Mouse (Mus musculus): Measurements from ENCODE around the gene Hgfac. TPM values are rescaled to one million over a fixed set of nuclear protein-coding genes. Genes with fewer than 3 reads are reported as not detected.

Hgfac gene
- total RNA-seq, 2 experiments from 2014 or later, result 0.46 TPM; not detected in 1

DNA sequence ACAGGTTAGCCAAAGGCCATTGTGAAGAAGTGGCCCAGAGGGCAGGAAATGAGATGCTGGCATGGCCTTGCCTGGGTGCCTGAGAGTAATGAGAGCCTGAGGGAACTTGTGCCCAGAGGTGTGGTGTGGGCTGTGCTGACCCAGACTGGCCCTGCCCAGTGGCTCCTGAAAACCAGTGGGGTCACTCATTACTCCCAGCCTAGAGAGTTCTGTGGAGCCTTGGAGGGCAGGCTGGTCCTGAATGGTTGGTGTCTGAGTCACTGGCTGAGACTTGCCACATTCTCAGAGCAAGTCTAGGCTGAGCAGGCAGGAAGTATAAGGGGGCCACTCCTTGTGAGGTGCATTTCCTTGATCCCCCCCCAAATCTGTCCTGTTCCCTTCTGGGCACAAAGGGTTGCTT lies 3.9 kb upstream of the Hgfac start:
- DNase-seq, result no peak

DNA sequence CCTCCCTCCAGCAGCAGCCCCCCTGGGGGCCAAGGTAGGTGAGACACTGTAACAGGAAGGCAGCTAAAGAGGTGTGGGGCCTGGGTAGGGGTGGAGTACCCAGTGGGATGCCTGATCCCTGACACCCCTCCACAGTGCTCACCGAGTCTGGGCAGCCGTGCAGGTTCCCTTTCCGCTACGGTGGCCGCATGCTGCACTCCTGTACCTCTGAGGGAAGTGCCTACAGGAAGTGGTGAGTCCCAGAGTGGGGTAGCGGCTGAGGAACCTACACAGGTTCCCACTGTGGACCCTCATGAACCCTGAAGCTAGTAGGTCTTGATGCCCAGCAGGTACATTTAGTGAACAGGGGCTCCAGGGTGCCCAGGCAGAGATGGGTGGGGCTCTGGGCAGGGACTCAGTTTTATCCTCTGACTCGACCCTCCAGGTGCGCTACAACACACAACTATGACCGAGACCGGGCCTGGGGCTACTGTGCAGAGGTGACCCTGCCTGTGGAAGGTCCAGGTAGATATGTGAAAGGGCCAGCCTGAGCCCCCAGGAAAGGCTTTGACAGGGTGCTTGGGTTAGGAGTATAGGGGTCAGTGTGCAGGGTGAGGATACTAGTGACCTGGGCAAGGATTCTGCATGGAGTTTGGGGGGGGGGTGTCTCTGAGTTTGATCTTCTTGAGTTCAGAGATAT lies 1.3 kb downstream of the Hgfac start:
- DNase-seq, result no peak

DNA sequence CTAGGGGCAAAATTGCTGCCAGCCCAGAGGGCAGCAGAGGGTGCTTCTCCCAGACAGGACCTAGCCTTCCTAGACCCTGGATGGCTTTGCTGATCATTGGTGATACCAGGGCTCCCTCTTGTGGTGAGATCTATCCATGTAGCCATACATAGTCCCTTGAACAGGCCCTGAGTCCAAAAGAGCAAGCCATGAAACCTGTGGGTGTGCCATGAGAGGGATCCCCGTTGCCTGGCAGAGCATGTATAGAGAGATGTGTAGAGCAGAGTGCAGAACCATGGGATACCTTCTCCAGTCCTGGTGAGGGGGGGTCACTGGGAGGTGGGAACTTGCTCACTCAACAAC lies 1.8 kb downstream of the Hgfac start:
- DNase-seq, result peak; percentile 40

DNA sequence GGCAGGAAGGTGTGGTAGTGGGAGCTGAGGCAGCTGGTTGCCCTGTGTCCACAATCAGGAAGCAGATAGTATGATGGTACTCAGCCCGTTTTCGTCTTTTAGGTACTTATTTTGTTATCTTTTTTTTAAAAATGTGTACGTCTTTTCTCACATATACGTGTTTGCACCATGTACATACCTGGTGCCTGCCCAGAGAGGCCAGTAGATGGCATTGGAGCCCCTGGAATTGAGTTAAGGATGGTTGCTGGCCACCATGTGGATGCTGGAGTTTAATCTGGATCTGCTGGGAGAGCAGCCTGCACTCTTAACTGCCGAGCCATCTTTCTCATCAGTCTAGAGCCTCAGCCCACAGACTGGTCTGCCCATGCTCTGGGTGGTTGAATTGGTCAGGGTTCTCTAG lies 9.2 kb downstream of the Hgfac start:
- DNase-seq, result no peak

DNA sequence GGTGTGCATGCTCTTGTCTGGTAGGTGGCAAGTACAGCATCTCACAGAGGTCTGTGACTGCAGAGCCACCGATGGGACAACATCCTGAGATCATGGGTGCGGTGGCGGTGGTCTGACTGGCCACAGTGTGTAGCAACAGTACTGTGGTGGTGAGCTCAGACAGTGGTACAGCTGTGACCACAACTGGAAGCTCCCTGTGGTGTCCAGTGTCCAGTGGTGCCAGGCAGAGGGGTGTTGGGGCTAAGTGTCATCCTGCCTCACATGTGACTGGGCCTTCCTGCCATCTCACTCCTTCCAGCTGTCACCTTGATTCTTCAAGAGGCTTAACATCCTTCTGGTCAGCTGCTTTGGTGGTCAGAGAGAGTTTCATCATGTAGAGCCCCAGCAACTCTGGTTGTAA lies 13.3 kb downstream of the Hgfac start:
- DNase-seq, result no peak

DNA sequence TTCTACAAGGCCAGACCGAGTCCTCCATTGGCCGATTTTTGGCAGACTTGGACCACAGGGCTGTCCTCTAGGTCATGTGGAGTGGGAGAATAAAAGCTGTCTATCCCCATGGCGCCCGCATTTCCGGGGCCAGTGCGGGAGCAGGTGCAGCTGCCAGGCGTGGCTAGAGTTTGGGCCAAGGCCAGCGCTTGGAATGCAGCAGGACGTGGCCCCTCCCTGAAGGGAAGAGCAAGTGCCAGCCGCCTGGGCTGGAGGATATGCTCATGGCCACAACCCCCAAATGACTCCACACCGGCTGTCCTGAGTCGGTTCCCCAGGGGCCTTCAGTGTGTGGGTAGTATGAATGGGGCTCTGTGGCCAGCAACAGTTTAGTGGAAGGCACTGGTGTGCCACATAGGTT lies 13.8 kb downstream of the Hgfac start:
- DNase-seq, result peak; percentile 65

DNA sequence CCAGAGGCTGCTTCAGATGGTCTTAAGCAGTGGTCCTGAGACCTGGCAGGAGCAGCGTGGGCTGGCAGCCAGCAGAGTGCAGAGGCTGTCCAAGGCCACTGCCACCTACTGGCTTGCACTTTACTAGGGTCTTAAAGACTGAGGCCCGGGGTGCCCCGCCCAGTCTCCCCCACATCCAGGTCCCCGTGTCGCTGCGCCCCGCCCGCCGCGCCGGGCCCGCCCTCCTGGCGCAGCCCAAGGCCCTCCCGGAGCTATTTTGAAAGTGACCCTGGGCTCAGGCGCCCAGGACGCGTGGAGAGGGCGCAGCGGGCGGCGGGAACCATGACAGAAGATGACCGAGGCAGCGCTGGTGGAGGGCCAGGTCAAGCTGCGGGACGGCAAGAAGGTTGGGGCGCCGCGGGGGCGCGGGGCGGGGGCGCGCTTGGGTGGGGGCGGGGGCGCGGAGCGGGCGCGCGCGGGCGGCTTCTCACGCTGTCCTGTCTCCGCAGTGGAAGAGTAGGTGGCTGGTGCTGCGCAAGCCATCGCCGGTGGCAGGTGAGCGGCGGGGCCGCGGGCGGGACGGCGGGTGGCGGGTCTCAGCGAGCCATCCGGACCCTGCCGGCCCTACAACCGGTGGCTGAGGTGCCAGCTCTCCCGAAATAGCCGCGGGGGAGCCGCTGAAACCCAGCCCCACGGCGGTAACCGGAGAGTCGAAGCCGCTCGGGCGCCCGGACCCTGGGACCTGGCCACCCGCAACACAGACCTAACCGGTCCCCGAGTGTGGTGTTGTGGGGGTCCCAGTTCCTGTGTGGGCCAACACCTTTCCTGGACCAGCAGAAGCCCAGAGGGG lies 15.5 kb downstream of the Hgfac start, which contains the start of gene Dok7:
TSS of gene Dok7 (plus strand) at position 163 of the 829 bp plus-strand sequence.
- peak; percentile 86 for DNase-seq

DNA sequence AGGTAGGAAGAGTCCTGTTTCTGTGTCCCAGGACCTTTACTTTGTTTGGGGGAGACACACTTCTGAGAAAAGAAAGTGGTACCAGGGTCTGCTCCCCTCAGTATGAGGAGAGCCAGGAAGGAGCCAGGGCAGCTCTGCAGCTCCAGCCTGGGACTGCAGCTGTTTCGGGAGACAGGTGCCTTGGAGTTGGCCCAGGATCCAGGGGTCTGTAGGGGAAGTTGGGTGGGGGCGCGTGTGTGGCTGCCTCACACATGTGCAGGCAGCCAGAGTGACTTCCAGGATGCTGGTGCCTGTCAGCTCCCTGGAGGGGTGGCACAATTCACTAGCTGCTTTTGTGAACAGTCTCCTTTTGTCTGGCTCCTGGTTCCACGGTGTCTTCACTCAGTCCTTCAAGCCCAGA lies 16.3 kb downstream of the Hgfac start:
- DNase-seq, result no peak

DNA sequence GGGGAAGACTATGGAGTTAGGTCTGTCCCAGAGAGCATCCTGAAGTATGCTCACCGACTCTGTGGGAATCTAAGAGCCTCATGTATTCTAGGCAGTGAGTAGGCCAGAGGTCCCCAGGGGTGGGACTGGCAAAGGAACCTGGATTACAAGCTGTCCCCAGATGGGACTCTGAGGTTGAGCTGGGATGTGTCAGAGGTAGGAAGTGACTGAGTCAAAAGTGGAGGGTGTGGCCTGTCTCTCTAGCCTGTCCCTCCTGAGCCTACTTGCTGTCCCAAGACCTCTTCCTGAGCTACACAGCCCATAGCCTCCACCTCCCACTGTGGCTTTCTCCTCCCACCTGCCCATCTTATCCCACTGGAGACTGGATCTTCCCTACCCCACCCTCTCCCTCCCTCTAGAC lies 16.9 kb downstream of the Hgfac start:
- no peak for DNase-seq

DNA sequence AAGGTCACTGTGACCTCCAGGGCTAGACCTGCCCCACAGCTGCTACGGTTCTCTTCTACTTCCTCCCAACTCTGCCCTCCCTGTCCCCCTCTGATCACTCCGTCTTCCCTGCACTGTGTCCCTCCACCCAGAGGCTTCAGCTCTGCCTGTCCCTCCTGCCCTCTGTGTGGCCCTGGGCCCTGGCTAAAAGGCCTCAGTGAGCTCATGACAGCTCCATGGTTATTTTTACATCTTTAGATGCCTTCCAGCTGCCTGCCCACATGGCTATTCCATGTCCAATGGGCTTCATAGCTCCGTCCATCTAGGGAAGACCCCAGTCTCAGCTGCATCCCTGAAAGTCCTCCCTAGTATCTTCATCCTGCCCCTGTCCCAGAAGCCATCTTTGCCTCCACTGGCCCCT lies 18.8 kb downstream of the Hgfac start:
- DNase-seq, result peak; percentile 42

DNA sequence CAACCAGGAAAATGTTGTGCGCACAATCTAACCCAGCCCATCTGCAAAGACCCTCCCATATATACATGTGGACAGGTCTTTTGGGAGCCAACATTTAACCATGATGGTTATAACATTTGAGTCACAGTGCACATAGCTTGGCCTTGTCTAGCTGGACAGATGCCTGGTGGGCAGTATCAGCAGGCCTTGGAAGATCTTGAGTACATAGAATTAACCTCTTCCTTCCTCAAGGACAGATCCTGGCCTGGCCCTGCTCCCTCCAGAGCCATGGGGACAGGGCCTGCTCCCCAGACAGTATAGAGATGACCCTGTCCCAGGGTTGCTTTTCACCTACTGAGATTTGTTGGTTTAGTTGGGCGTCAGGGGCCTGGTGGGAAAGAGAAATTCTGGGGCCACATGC lies 28.5 kb downstream of the Hgfac start:
- no peak for DNase-seq

DNA sequence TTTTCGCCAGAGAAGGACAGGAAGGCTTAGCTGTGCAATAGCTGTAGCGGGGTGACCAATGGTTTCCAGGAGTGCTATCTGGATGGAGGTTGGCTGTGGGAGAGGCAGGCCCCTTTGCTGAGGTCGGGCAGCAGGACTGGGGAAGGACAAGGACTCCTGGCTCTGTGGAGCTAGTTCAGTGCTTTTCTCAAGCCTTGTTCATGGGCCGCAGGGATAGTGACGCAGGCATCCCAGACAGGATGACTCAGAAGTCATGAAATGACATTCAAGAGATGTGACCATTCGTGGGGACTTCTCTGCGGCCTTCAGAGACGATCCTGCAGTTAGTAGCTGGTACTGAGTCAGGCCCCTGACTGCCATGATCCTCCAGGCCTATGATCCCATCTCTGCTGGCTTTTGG lies 29.0 kb downstream of the Hgfac start:
- no peak for DNase-seq

DNA sequence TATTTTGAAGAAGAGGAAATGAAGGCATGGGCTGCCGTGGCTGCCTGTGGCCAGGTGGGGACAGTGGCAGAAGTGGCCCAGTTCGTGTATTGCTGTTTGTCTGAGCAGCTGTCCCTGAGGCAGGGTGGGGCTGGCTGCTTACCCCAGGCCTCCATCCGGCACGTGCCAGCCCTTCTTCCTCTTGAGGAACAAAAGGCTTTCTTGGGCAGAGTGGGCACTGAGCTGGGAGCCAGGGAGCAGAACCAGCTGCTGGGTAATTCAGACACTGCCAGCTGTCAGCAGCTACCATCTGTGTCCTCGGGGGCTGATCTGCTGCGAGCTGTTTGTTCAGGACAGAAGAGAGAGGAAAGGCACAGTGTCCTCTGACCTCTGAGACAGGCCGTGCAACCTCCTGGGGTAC lies 29.6 kb downstream of the Hgfac start:
- DNase-seq, result no peak

DNA sequence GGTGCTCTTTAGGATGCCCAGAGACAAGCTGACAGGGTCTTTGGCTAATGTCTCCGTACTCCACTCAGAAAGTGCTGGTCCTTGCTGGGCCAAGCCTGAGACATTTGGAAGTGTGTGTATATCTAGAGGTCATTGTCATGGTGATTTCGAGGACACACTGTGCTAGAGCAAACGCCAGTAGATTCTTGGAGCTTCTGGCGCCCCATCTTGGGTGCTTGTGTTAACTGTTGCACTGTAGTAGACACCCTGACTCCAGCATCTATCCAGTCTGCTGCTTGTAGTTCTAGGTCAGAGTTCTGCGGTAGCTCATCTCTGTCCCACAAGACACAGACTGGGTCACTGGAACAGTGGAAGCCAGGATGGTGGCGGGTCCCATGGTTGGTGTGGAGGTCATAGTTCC lies 30.5 kb downstream of the Hgfac start:
- DNase-seq, result no peak

DNA sequence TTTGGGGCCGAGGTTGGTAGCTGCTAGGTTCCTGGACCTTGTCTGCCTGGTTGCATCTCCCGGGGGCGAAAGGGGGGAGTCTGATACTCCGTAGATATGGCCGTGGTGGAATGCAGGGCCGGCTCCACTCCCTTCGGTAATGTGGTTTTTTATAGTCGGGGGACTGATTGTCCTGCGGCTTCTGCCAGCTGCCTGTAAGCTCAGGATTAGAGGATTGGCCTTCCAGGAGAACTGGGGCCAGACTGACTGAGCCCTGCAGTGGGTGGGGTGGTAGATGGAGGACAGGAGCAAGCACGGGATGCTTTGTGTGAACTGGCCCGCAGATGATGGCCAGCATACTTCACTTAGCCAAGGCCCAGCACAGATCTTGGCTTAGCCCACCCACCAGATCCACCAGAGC lies 31.9 kb downstream of the Hgfac start:
- peak; percentile 69 for DNase-seq

DNA sequence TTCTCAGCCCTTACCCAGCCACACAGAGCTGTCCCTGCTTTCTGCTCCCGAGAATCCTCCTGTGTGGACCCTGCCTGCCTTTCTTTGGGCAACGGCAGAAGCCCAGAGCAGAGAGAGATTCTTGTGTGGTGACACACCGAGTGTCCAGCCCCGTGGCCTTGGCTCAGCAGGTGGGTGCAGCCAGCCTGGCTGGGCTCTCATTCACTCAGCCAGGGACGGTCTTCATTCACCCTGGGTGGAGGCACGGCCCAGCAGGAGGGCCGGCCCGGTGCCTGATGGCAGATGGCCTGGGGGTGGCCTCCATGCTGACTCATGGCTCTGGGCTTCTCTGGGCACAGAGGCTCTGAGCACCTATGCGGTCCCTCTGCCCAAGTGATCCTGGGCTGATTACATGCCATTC lies 32.7 kb downstream of the Hgfac start:
- DNase-seq, result peak; percentile 87

DNA sequence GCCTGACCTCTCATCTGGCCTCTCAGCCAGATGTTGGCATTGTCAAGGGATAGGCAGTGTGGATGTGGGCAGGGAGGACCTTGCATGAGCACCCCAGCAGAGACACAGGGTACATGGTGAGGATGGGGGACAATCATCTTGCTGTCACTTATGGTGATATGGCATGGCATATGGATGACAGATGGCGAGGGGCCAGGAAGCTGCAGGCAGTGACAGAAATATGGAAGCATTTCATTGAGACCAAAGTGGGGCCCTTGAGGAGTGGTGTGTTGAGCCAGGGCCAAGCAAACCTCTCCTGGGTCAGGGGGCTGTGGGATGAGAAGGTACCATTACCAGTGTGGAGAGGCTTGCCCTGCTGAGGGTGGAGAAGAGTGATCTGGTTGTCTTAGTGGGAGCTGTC lies 35.1 kb downstream of the Hgfac start:
- no peak for DNase-seq

DNA sequence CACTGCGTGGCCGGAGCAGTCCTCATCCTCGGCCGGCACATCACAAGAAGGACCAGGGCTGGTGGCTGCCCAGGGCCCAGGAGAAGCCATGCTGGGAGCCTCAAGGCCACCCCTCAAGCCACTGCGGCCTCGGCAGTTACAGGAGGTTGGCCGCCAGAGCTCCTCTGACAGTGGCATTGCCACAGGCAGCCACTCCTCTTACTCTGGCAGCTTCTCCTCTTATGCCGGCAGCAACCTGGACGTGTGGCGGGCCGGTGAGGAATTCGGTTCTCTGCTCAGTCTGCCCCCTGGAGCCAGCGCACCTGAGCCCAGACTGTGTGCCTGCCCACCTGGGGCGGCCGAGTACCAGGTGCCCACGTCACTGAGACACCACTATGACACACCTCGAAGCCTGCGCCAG lies 37.8 kb downstream of the Hgfac start:
- DNase-seq, result no peak

DNA sequence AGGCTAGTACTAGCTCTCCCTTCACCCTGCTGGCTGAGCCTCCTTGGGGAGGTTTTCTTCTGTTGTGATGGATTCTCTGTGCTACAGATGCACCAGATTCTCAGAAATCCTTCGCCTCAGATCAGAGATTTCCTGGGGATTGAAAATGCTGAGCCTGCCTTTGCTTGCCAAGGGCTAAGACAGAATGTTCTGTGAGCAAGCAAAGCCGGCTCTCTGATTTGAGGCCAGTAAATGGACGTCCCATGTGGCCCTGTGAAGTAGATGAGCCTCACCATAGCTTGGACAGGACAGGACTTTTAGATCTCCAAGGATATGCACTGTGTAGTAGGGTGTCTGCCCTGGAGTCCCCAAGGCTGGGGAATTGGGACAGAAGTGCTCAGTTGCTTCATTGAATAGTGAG lies 43.6 kb downstream of the Hgfac start:
- DNase-seq, result peak; percentile 38

DNA sequence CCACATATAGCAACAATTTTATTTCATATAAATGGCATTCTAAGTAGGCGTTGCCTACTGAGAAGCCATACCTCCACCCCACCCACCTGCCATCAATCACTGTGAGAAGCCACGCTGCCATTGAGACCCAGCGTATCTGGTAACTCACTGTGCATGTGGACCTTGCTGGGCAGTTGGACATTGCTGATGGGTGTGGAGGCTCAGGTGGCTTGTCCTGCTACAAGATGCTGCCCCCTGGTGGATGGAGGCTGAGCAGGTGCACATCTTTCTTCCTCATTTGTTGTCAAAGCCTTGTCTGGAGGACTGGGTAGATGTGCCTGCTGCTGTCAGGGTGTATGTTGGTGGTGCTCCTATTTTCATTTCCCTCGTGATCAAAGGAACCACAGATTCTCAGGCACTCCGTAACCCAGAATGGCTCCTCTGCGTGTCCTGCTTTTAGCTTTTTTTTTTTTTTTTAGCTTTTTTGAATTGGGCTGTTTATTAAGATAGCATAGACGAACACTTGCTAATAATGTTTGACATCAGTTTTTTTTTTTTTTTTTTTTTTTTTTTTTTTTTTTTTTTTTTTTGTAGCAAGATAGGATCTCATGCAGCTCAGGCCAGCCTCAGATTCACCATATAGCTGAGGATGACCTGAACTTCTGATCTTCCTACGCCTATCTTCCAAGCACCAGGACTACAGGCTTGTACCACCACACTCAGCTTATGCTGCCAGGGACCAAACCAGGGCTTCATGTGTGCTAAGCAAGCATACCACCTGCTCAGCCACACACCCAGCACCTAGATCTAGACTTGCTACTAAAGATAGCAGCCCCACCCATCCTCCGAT lies 47.7 kb downstream of the Hgfac start:
- peak; percentile 57 for DNase-seq

DNA sequence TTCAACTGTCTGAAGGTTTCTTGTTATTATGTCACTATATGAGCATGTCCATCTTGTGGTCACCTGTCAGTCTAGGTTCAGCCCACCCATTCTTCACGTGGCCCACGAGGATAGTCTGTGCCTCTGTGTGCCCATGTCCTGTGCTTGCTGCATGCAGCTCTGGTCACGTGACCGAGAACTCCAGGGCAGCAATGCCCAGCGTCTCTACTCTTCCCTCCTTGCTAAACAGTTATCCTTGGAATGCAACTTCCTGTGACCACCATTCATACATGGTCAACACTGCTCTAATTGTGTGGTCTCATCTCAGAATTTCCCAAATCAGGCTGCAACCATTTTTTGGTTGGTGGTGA lies 48.3 kb downstream of the Hgfac start:
- no peak for DNase-seq

DNA sequence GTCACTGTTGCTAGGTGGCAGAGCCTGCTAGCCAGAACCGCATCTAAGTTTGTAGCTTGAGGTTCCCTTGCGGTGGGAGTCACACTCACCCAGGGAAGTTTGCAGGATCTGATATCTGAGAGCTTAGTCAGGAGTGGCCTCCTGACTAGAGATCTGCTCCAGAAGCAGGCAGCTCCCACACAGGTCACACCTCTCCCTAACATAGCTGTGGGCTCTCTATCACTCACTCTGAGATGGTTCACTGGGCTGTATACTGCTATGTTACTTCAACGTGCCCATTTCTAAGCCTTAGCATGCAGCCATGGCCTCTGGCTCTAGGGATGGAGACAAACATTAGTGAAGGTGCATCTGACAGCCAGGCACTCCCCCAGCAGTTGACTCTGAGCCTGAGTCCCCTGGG lies 50.3 kb downstream of the Hgfac start:
- DNase-seq, result no peak

All from gastrocnemius, postnatal 25 days (tissue).